Mouse (Mus musculus): ENCODE measurements around the gene Ube2o. TPM values are rescaled to one million over a fixed set of nuclear protein-coding genes. Genes with fewer than 3 reads are reported as not detected.

The Ube2o gene
- polyA plus RNA-seq, 1 experiment: 23.1 TPM

GRCm38 (mm10) chr11:116515330-116516020, 65.8 kb downstream of the Ube2o start:
- no peak for TF ChIP-seq CEBPB (IDR thresholded peaks at IDR 0.05; ENCODE audit: low read depth)
- no peak overlapping the region for H3K4me3 ChIP-seq (ENCODE audit: insufficient read depth, poor library complexity, severe bottlenecking)
- no peaks in the 10 kb centered on the region for H3K27me3 ChIP-seq (ENCODE audit: control insufficient read depth, insufficient read depth, insufficient read length)
- no peak overlapping the region for H3ac ChIP-seq (ENCODE audit: control insufficient read depth, insufficient read length, low read depth)
- H3K36me3 ChIP-seq (ENCODE audit: control insufficient read depth, insufficient read depth): no peaks in the 10 kb centered on the region
- H3K79me2 ChIP-seq (ENCODE audit: control insufficient read depth, insufficient read depth): no peaks in the 10 kb centered on the region
- no peaks in the 10 kb centered on the region for H3K79me3 ChIP-seq (ENCODE audit: low read depth)

GRCm38 (mm10) chr11:116513531-116514038, 67.7 kb downstream of the Ube2o start:
- TF ChIP-seq FOSL1 (IDR thresholded peaks at IDR 0.05; ENCODE audit: insufficient read depth, low read length, poor library complexity, severe bottlenecking) (no peak), MAX (IDR thresholded peaks at IDR 0.05) (no peak), USF1 (IDR thresholded peaks at IDR 0.05; ENCODE audit: low read depth) (no peak), CTCF (IDR thresholded peaks at IDR 0.05; ENCODE audit: control insufficient read depth, insufficient read depth, insufficient read length) (no peak), CEBPB (IDR thresholded peaks at IDR 0.05; ENCODE audit: low read depth) (no peak), MYOD1 (IDR thresholded peaks at IDR 0.05; ENCODE audit: control insufficient read depth, insufficient read length, low read depth) (no peak), MYOG (IDR thresholded peaks at IDR 0.05; ENCODE audit: control insufficient read depth, extremely low read depth, insufficient read length) (no peak)
- no peak overlapping the region for H3K4me3 ChIP-seq (ENCODE audit: insufficient read depth, poor library complexity, severe bottlenecking)
- H3K36me3 ChIP-seq (ENCODE audit: control insufficient read depth, insufficient read depth): no peaks in the 10 kb centered on the region
- H3K27me3 ChIP-seq (ENCODE audit: control insufficient read depth, insufficient read depth, insufficient read length): no peaks in the 10 kb centered on the region
- H3K79me3 ChIP-seq (ENCODE audit: low read depth): no peaks in the 10 kb centered on the region
- no peak overlapping the region for H3ac ChIP-seq (ENCODE audit: control insufficient read depth, insufficient read length, low read depth)
- H3K79me2 ChIP-seq (ENCODE audit: control insufficient read depth, insufficient read depth): no peaks in the 10 kb centered on the region

DNA sequence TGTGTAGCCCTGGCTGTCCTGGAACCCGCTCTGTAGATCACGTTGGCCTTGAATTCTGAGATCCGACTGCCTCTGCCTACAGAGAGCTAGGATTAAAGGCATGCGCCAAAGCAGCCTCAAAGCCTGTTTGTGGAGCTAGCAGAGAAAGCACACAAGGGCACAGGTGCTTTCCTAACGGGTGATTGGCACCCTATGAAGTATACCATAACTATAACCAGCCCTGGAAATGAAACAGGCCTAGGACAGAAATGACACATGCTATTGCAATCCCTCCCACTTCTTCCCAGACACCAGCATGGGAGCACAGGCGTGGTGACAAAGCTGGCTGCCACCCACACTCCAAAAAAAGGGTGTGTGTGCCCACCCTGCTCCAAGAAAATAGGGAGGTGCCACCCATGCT, 68.3 kb downstream of the Ube2o start:
- Histone ChIP-seq H3K79me3 (ENCODE audit: low read depth) (no peaks in the 10 kb centered on the region), H3K4me3 (ENCODE audit: insufficient read depth, poor library complexity, severe bottlenecking) (no peak overlapping the region), H3ac (ENCODE audit: control insufficient read depth, insufficient read length, low read depth) (no peak overlapping the region), H3K27me3 (ENCODE audit: control insufficient read depth, insufficient read depth, insufficient read length) (no peaks in the 10 kb centered on the region), H3K36me3 (ENCODE audit: control insufficient read depth, insufficient read depth) (no peaks in the 10 kb centered on the region), H3K79me2 (ENCODE audit: control insufficient read depth, insufficient read depth) (no peaks in the 10 kb centered on the region)
- TF ChIP-seq CTCF (IDR thresholded peaks at IDR 0.05; ENCODE audit: control insufficient read depth, insufficient read depth, insufficient read length) (no peak), MAX (IDR thresholded peaks at IDR 0.05) (no peak), MYOG (IDR thresholded peaks at IDR 0.05; ENCODE audit: control insufficient read depth, extremely low read depth, insufficient read length) (no peak), CEBPB (IDR thresholded peaks at IDR 0.05; ENCODE audit: low read depth) (no peak), FOSL1 (IDR thresholded peaks at IDR 0.05; ENCODE audit: insufficient read depth, low read length, poor library complexity, severe bottlenecking) (no peak), MYOD1 (IDR thresholded peaks at IDR 0.05; ENCODE audit: control insufficient read depth, insufficient read length, low read depth) (no peak), USF1 (IDR thresholded peaks at IDR 0.05; ENCODE audit: low read depth) (no peak)

- TF ChIP-seq FOSL1 (IDR thresholded peaks at IDR 0.05; ENCODE audit: insufficient read depth, low read length, poor library complexity, severe bottlenecking): no peak
- TF ChIP-seq MYOD1 (IDR thresholded peaks at IDR 0.05; ENCODE audit: control insufficient read depth, insufficient read length, low read depth): no peak
- TF ChIP-seq MAX (IDR thresholded peaks at IDR 0.05): no peak
- TF ChIP-seq CEBPB (IDR thresholded peaks at IDR 0.05; ENCODE audit: low read depth): no peak
- no peak for TF ChIP-seq CTCF (IDR thresholded peaks at IDR 0.05; ENCODE audit: control insufficient read depth, insufficient read depth, insufficient read length)
- TF ChIP-seq USF1 (IDR thresholded peaks at IDR 0.05; ENCODE audit: low read depth): no peak
- no peak for TF ChIP-seq MYOG (IDR thresholded peaks at IDR 0.05; ENCODE audit: control insufficient read depth, extremely low read depth, insufficient read length)
- no peaks in the 10 kb centered on the region for H3K79me2 ChIP-seq (ENCODE audit: control insufficient read depth, insufficient read depth)
- H3ac ChIP-seq (ENCODE audit: control insufficient read depth, insufficient read length, low read depth): no peak overlapping the region
- no peaks in the 10 kb centered on the region for H3K79me3 ChIP-seq (ENCODE audit: low read depth)
- no peak overlapping the region for H3K4me3 ChIP-seq (ENCODE audit: insufficient read depth, poor library complexity, severe bottlenecking)
- H3K27me3 ChIP-seq (ENCODE audit: control insufficient read depth, insufficient read depth, insufficient read length): no peaks in the 10 kb centered on the region
- H3K36me3 ChIP-seq (ENCODE audit: control insufficient read depth, insufficient read depth): no peaks in the 10 kb centered on the region
These were observed 69.1 kb downstream of the Ube2o start for GRCm38 (mm10) chr11:116512154-116512553.

DNA sequence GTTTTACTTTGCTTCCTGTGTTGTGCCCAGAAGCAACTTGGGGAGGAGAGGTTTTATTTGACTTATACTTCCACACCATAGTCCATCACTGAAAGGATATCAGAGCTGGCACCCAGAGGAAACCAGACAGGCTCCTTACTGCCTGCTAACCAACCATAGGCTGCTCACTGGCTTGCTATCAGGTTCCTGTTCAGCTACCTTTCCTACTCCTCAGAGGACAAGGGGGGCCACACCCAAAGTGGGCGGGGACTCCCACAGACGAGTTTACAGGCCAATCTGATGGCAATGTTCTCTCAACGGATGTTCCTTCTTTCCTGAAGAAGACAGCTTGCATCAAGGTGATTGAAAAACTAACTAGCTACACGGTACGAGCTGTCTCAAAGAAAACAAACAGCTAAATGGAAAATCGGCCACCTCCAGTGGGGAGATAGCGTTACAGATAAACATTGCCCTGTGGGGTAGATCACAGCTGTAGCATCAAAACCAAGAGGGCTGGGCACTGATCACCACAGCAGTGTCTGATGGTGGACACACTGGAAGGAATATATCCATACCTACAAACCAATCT, 69.9 kb downstream of the Ube2o start:
- no peak for TF ChIP-seq FOSL1 (IDR thresholded peaks at IDR 0.05; ENCODE audit: insufficient read depth, low read length, poor library complexity, severe bottlenecking)
- no peak for TF ChIP-seq MYOG (IDR thresholded peaks at IDR 0.05; ENCODE audit: control insufficient read depth, extremely low read depth, insufficient read length)
- no peak for TF ChIP-seq CEBPB (IDR thresholded peaks at IDR 0.05; ENCODE audit: low read depth)
- TF ChIP-seq MYOD1 (IDR thresholded peaks at IDR 0.05; ENCODE audit: control insufficient read depth, insufficient read length, low read depth): no peak
- no peak for TF ChIP-seq CTCF (IDR thresholded peaks at IDR 0.05; ENCODE audit: control insufficient read depth, insufficient read depth, insufficient read length)
- no peak for TF ChIP-seq USF1 (IDR thresholded peaks at IDR 0.05; ENCODE audit: low read depth)
- TF ChIP-seq MAX (IDR thresholded peaks at IDR 0.05): no peak
- Histone ChIP-seq H3ac (ENCODE audit: control insufficient read depth, insufficient read length, low read depth) (no peak overlapping the region), H3K36me3 (ENCODE audit: control insufficient read depth, insufficient read depth) (no peaks in the 10 kb centered on the region), H3K79me2 (ENCODE audit: control insufficient read depth, insufficient read depth) (no peaks in the 10 kb centered on the region), H3K4me3 (ENCODE audit: insufficient read depth, poor library complexity, severe bottlenecking) (no peak overlapping the region), H3K27me3 (ENCODE audit: control insufficient read depth, insufficient read depth, insufficient read length) (no peaks in the 10 kb centered on the region), H3K79me3 (ENCODE audit: low read depth) (no peaks in the 10 kb centered on the region)
